Mouse (Mus musculus) ES-E14 (cell line): ENCODE results near the gene Pld4.

Experiments
- CHD2 ChIP-seq: IDR thresholded peaks from 2 replicates; pipeline ENCODE4 v1.6.1; 2014; ENCODE audit warnings: mild to moderate bottlenecking, low read depth, low read length, inconsistent platforms
- HCFC1 ChIP-seq: IDR thresholded peaks from 2 replicates; pipeline ENCODE4 v1.6.1; 2012; ENCODE audit warnings: low read length, inconsistent platforms, borderline replicate concordance; ENCODE audit not compliant: insufficient read depth
- MAFK ChIP-seq: IDR thresholded peaks from 2 replicates; pipeline ENCODE4 v1.6.1; 2014; ENCODE audit warnings: mild to moderate bottlenecking, low read depth, low read length, inconsistent platforms; ENCODE audit not compliant: insufficient read depth
- ZC3H11A ChIP-seq: IDR thresholded peaks from 2 replicates; pipeline ENCODE4 v1.6.1; 2012; ENCODE audit warnings: low read depth, mild to moderate bottlenecking, inconsistent platforms, low read length, borderline replicate concordance
- ZNF384 ChIP-seq: IDR thresholded peaks from 2 replicates; pipeline ENCODE4 v1.6.1; 2012; ENCODE audit warnings: low read depth, low read length, inconsistent platforms

DNA sequence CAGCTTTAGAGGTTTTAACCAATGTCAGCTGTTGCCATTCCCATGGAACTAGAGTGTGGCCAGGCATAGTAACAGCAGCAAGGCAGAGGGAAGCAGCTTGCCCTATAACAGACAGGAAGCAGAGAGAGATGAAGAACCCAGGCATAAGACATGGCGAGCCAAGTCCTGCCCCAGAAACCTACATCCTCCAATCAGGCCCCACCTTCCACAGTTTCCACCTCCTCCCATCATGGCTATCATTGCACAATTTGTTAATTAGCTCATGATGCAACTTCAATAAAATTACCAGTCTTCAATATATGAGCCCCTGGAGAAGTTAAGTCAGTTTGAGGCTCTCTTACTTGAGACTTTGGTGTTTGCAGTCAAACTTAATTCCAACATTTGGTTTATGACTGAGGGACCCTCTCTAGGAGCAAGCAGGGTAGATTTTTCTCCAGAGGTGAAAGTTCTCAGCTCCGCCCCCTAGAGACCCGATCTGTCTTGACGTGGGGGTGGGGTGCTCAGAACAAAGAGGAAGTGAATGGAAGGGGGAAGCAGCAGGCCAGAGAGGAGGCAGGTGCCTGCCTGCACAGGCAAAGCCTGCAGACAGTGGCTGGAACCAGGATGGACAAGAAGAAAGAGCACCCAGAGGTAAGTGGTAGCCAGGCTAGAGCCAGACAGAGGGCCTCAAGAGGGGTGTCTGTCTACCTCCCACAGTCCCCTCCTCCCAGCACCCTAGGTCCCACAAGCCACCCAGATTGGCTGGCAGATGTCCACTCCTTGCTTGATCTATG is at the start of gene Pld4:
- TF ChIP-seq MAFK (no peak), ZNF384 (no peak), CHD2 (no peak), ZC3H11A (no peak), HCFC1 (no peak)
